Mouse (Mus musculus): Measurements from ENCODE around the gene Tbc1d25. TPM values are rescaled to one million over a fixed set of nuclear protein-coding genes. Genes with fewer than 3 reads are reported as not detected.

The Tbc1d25 gene
- total RNA-seq, 2 experiments from 2014 or later: 1.5 to 4.6 TPM

GRCm38 (mm10) chrX:8182871-8183540 lies 7.0 kb upstream of the Tbc1d25 start:
- no peak for ATAC-seq (replicated peaks; ENCODE audit: low FRiP score, poor library complexity, severe bottlenecking)

DNA sequence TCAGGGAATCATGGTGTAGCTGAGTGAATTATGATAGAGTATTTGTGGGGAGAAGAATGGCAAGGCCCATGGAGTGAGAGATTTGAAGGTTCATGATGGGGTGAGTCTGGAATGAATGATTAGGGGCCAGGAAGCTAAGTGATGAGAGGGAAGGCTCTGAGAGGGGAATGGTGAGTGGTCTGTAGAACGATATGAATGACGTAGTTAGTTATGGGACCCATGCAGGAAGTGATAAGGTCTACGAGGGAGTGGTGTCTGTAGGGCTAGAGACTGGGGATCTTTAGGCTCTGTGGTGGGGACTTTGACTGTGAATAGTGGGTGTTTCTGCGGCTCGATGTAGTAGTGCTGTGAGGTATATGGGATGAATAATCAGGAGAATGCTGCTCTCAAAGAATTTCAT lies 3.7 kb upstream of the Tbc1d25 start:
- no peak for ATAC-seq (replicated peaks; ENCODE audit: low FRiP score, poor library complexity, severe bottlenecking)

- ATAC-seq (replicated peaks; ENCODE audit: low FRiP score, poor library complexity, severe bottlenecking): no peak
Measured at GRCm38 (mm10) chrX:8178871-8179270, 2.9 kb upstream of the Tbc1d25 start.

DNA sequence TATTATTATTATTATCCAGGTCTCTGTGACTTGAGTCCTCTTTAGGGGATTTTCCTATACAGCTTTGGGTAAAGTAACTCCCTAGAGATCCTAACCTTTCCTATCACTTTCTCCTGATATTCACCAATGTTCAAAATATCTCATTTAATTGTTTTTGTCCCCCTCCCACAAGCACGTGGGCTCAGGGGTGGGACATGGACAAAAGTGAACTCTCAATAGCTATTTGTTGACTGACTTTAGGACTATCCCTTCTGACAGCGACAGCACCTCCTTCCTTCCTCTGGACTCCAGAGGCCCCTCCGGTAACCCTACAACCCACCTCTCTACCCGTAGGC lies 845 bp downstream of the Tbc1d25 start:
- ATAC-seq (replicated peaks; ENCODE audit: low FRiP score, poor library complexity, severe bottlenecking): no peak

GRCm38 (mm10) chrX:8167716-8168647 lies 8.0 kb downstream of the Tbc1d25 start:
- no peak for ATAC-seq (replicated peaks; ENCODE audit: low FRiP score, poor library complexity, severe bottlenecking)

- no peak for ATAC-seq (replicated peaks; ENCODE audit: low FRiP score, poor library complexity, severe bottlenecking)
Measured at GRCm38 (mm10) chrX:8164471-8164870, 11.5 kb downstream of the Tbc1d25 start.

DNA sequence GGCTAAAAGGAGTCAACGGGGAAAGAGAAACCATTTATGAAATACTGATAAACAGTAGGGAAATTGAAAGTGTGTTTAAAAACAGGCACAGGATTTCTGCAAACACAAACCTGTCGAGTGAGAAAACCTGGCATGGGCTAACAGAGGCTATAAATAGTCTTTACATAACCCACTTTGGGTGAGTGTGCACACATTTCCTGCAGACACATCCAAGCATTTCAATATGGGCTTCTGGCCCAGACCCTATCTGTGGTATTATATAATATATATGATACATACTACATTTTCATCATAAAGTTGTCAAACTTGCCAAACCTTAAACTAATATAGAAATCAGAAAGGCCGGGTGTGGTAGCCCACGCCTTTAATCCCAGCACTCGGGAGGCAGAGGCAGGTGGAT lies 12.9 kb downstream of the Tbc1d25 start:
- no peak for ATAC-seq (replicated peaks; ENCODE audit: low FRiP score, poor library complexity, severe bottlenecking)

DNA sequence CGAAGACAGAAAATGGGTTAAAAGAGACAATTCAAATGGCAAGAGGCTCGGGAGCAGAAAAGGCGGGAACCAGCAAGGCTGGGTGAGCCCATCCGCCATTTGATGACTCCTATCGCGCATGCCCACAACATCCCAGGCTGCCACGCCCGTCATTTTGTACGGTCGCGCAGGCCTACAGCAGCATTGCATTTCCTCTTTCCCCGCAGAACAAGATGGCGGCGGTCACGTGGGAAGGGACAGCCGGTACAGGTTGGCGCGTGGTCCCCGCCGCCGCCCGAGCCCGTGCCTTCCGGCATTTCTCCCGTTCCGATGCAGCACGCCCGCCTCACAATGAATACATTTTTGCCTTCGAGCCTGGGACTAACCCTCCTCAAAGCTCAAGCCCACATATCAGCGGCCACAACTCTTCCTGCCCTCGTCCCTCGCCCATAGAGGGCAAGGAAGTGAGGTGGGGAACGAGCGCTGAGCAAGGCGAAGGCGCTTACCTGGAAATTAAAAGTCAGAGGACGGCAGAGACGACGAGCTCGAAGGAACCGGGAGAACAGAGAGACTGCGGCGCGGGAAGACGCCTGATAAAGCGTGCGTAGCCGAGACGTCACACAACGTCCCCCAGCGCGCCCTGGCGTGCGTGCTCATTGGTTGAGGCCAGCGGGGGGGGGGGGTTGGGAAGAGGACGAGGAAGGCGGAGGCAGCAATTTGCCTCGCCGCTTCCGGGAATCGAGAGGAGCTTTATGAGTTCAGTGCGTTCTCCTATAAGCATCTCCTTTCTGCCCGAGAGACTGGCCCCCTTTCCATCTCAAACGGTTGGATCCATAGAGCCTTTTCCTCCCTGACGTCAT lies 30.6 kb downstream of the Tbc1d25 start, which contains the start of gene Rbm3:
Rbm3 (minus strand) TSS at position 728 of the 839 bp plus-strand sequence.
- ATAC-seq (replicated peaks; ENCODE audit: low FRiP score, poor library complexity, severe bottlenecking): peak; percentile 94

DNA sequence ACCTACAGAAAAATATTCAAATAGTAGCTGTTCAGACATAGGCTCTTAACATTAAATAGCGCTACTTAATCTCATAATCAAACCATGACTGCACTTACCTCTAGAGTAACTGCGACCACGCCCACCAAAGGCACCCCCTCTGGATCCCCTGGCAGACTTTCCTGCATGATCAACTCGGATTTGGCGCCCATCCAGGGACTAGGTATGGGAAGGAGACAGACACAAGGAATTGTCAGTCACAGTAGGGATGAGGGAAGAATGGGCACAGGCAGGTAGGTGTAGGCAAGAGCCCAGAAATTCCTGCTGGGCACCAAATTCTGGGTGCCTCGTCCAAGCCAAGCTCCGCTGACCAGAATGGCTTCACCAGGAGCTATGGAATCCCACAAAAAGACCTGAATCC lies 32.2 kb downstream of the Tbc1d25 start:
- no peak for ATAC-seq (replicated peaks; ENCODE audit: low FRiP score, poor library complexity, severe bottlenecking)

GRCm38 (mm10) chrX:8142948-8143347 lies 33.0 kb downstream of the Tbc1d25 start:
- ATAC-seq (replicated peaks; ENCODE audit: low FRiP score, poor library complexity, severe bottlenecking): no peak

DNA sequence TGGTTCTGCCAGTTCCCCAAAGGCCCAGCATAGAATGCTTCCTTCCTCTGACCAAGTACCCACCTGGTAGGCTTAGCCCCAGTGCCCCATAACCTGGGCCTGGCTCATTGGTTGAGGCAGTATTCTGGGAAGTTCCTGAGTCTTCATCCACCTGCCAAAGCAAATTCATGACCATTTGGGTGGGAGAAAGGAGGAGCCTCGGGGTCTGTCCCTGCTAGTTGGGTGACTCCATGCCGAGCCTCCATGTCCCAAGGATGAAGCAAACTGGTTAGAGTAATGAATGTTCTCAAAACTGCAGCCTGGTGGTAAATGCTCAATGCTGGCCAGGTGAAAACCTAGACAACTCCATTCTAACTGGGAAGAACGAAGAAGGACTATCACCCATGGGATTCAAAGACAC lies 34.9 kb downstream of the Tbc1d25 start:
- no peak for ATAC-seq (replicated peaks; ENCODE audit: low FRiP score, poor library complexity, severe bottlenecking)

DNA sequence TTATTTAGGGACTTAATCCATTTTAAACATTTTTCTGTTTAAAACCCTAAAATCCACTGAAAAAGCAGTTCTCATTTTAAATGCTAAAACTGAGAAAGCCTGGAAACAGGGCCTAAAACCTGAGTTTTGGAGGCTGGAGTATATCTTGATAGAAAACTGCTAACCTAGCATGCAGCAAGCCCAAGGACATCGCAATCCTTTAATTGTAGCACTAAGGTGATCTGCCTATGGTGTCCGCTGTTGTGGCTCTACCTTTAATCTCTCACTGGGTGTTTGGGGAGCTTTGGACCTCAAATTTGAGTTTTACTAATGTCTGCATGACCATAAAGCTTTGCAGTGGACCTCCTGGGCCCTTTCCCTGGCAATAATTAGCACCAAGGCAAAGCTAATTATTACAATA lies 35.5 kb downstream of the Tbc1d25 start:
- no peak for ATAC-seq (replicated peaks; ENCODE audit: low FRiP score, poor library complexity, severe bottlenecking)

DNA sequence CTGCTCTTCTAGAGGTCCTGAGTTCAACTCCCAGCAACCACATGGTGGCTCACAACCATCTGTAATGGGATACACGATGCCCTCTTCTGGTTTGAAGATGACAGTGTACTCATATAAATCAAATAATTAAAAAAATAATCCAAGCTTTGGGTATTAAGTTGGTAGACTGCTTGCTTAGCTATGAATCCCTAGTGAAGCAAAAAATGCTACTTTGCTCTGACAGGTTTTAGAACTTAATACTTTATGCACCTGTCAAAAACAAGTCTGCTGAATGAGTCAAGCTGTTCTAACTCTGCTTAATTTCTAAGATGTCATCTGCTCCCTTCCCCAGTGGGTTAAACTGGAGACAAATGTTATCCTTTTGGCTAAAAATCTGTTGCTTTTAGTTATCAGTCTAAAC lies 36.5 kb downstream of the Tbc1d25 start:
- no peak for ATAC-seq (replicated peaks; ENCODE audit: low FRiP score, poor library complexity, severe bottlenecking)

DNA sequence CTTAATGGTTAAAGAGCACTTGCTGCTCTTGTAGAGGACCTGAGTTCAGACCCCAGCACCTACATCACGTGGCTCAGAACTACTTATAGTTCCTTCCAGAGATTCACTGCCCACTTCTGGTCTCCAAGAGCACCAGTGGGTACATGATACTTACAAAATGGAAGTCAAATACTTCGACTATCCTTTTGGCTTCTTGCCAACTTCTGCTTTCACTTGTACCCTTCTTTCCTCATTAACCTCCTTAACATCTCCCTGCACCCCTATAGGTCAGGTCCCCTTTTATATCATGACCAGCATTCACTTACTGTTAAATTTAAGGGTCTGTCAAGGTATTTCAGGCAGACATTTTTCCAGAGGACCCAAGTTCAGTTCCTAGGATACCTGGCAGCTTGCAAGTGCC lies 40.1 kb downstream of the Tbc1d25 start:
- ATAC-seq (replicated peaks; ENCODE audit: low FRiP score, poor library complexity, severe bottlenecking): no peak

DNA sequence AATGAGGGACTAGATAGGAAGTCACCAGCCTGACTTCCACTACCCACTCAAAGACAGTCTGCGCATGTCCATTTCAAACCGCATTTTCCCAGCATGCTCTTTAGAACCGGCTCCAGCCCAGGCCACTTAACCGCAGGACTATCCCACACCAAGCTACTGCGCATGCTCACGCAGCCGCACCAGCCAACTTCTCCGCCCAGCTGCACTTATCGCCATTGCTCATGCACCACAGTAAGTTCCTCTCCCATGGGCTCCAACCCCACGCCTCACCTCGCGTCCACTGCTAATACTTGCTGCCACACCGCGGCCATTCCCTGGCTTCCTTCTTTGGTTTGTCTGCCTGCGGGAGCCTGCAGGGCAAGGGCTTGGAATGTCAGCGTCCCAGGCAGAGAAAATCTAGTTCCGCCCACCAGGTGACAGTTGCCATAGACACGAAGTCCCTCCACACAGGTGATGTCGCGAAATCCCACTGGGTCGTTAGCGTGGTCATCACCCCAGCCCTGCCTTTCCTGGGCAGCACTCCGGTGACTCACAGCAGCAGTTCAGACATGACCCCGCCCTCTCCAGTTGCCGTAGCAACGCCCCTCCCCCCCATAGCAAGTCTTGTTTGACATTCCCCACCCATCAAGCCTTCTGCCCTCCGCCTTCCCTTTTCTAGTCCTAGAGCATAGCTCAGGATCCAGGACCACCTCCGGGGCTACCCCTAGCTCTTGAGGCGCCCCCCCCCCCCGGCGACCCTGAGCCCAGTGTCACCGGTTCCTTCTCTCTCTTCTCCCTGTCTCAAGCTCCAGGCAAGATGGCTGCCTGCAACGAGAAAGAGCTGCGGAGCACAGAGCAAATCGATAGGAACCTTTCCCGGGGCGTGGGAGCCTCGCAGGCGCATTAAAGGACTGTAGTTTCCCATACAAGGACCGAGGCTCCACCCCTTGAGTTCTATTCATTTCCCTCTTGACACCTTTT lies 43.7 kb downstream of the Tbc1d25 start, which contains the start of gene Wdr13:
Wdr13 (minus strand) TSS at position 876 of the 960 bp plus-strand sequence.
- peak; percentile 96 for ATAC-seq (replicated peaks; ENCODE audit: low FRiP score, poor library complexity, severe bottlenecking)

DNA sequence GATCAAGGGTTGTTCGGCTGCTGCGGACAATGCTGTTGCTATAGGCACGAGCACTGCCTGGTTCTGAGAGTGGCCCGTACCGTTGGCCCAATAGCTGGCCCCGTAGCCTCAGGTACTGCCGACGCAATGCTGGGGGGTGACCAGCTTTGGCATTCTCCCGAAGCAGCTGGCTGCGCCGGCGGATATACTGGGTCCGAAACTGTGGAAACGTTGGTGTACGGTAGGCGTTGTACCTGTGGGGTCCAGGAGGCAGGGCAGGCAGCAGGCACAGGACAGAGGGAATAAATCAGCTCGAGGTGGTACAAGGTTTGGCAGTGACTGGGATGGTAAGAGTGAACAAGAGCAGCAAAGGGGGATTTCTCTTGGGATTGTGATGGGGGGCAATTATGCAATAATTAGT lies 44.6 kb downstream of the Tbc1d25 start:
- no peak for ATAC-seq (replicated peaks; ENCODE audit: low FRiP score, poor library complexity, severe bottlenecking)

GRCm38 (mm10) chrX:8125235-8125634 lies 50.7 kb downstream of the Tbc1d25 start:
- peak; percentile 34; the same call in 1 of the 2 replicates for ATAC-seq (replicated peaks; ENCODE audit: low FRiP score, poor library complexity, severe bottlenecking)

DNA sequence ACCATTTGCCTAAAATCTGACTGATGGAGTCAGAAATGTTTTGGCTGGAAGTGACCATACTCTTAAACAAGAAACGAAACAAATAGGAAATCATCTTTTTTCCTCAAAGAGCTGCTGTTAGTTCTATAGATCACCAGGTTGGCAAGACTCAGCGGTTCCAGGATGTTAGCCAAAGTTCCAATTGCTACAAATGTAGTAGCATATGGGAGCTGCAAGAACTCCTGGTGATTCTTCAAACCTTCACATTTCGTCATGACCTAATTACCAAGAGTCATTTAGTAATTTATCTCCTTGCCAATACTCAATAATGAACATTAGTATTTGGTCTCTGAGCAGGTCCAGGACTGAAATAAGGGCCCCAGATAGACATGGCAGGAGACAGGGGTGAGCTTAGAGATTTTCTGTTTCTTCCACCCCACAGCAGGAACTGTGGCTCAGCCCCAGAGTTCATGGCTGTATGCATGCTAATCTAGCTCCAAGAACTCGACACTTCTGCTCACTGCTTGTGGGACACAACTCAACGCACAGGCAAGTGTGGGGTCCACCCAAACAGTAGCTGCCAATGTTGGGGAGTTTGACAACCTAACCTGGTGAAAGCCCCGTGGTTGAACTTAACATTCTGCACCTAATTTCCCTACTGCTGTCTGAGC lies 52.0 kb downstream of the Tbc1d25 start:
- no peak for ATAC-seq (replicated peaks; ENCODE audit: low FRiP score, poor library complexity, severe bottlenecking)

GRCm38 (mm10) chrX:8117264-8117663 lies 58.7 kb downstream of the Tbc1d25 start:
- no peak for ATAC-seq (replicated peaks; ENCODE audit: low FRiP score, poor library complexity, severe bottlenecking)

All from erythroid progenitor cell, adult 5-6 weeks (primary cell).